Mouse (Mus musculus) fibroblast of lung, adult 2 months (primary cell): ENCODE measurements around the gene Cpne2.

ENCODE experiments used
- DNase-seq: peaks from one replicate; pipeline ENCODE4 v3.0.0-alpha.2; 2011; ENCODE audit warnings: low read depth

Cpne2 gene

GRCm38 (mm10) chr8:94532873-94533671, at the start of gene Cpne2:
Gene Cpne2, plus strand, starts transcription at chr8:94532990.
- DNase-seq: no peak

DNA sequence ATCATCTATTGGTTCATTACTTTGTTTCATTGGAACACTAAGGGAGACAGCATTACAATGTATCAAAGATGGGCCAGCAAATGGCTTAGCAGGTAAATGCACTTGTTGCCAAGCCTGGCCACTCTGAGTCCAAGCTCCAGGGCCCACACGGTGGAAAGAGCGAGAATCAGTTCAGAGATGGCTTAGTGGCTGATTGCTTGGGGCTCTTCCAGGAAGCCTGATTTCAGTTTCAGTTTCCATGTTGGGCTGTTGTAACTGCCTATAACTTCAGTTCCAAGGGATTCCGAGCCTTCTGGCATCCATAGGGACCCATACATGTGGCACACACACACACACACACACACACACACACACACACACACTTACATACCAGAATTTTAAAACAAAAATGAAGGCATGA, 47.5 kb upstream of the Cpne2 start:
- no peak for DNase-seq

- no peak for DNase-seq
These were observed 46.9 kb upstream of the Cpne2 start for GRCm38 (mm10) chr8:94485882-94486281.

DNA sequence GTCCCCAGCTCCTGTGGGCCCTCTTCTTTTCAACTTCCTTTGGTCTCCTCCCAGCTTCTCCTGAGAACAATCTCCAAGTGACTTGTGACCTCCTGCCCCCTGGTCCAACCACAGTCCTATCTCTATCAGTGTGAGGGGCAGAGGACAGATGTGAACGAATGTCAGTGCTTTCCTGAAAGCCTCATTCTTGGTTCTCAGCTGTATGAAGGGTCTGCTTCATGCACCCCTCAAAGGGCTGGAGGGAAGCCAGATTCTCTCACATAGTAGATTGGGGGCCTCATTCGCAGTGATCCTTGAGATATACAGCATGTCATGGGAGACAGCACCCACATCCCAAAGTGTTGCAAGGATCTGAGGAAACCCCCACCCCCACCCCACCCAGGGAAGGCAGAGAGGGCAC, 44.8 kb upstream of the Cpne2 start:
- DNase-seq: no peak

DNA sequence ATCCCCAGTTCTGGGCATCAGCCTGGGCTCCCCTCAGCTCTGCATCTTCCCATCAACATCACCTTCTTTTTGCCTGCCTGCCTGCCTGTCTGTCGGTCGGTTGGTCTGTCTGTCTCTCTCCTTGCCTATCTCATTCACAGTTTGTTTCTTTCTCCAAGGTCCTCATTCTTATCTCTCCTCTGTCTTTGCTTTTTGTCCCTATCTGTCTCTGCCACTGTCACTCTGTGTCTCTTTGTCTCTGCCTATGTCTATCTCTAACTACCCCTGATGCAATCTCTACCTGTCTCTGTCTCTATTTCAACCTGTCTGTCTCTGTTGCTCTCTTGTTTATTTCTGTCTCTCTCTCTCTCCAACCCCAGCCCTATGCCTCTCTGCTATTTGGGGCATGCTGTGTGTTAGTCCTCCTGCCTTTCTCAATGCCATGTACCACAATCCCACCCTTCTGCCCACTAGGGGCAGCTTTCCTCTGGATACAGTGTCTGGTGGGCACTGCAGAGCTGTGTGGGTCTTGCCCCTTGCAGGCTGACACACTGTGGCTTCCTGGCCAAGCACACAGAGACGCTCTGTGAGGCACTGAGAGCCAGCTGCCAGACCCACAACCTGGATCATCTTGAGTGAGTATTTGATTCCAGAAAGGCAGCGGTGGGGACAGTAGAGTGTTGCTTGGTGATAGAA, 42.8 kb upstream of the Cpne2 start:
- no peak for DNase-seq

DNA sequence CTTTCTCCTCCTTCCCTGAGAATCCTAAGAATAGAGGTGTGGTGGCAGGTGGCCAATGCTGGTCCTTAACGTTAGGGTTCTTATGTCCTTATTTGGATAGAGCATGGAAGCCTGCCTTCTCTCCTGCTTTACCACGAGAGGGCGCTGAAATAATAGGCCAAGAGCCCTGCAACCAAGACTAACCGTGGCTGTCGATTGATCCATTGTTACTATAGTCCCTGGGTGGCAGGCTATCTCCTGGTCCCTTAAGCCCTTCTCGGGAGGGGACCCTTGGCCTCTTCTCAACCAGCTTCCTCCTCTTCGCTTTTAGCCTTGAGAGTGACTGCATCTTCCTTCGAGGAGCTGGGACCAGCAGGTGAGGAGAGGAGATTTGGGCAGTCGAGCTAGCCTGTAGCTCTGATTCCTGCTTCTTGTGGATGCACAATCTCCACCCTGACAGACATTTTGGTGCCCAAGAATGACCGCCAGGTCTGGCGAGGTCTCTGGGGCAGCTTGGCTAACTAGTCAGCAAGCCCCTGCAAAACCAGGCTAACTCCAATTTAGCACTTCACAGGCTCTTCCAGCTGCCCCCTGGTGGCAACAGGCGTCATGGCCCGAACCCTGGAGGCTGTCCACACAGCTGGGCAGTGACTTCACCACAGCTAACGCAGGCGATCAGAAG, 40.6 kb upstream of the Cpne2 start:
- DNase-seq: peak; percentile 40

GRCm38 (mm10) chr8:94493240-94493639, 39.5 kb upstream of the Cpne2 start:
- no peak for DNase-seq

GRCm38 (mm10) chr8:94515430-94516208, 17.2 kb upstream of the Cpne2 start:
- DNase-seq: no peak

- DNase-seq: no peak
These were observed 16.6 kb upstream of the Cpne2 start for GRCm38 (mm10) chr8:94516209-94516593.

- peak; percentile 67 for DNase-seq
These were observed 16.0 kb upstream of the Cpne2 start for GRCm38 (mm10) chr8:94516766-94517165.

DNA sequence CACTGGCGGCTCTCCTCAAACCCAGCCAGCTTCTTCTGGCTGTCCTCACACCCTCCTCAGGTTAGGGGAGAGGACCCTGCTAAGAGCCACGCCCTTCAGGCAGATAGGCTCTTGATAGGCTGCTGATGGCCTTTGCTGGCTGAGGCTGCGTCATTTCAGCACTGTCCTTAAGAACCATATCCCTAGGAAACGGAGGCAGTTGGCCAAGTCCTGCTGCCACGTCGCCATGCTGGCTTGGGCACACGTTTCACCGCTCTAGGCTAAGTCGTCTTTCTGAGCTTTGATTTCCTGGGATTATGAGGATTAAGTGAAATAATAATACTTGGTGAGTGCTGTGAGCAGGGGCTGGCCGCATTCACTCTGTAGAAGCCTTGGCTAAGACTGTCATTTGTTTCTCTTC, 14.5 kb upstream of the Cpne2 start:
- DNase-seq: no peak

GRCm38 (mm10) chr8:94519021-94519420, 13.8 kb upstream of the Cpne2 start:
- no peak for DNase-seq

- DNase-seq: no peak
These were observed 11.3 kb upstream of the Cpne2 start for GRCm38 (mm10) chr8:94521481-94521880.

DNA sequence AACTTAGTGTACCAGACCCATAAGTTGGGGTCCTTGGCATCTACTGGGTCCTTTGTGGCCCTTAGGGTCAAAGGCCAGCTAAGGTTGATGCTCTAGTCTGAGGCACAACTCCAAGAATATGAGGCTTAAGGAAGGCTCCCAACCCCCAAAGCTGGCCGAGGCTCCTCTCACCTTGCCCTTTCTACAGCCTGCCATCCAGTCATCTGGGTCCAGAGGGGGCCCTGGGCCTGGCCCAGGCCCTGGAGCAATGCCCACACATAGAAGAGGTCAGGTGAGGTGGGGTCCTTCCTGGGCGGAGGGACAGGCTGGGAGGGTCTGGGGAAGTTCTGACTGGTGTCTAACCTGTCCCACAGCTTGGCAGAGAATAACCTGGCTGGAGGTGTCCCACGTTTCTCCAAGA, 10.3 kb upstream of the Cpne2 start:
- DNase-seq: no peak

- DNase-seq: no peak
These were observed 8.2 kb upstream of the Cpne2 start for GRCm38 (mm10) chr8:94524554-94524953.

DNA sequence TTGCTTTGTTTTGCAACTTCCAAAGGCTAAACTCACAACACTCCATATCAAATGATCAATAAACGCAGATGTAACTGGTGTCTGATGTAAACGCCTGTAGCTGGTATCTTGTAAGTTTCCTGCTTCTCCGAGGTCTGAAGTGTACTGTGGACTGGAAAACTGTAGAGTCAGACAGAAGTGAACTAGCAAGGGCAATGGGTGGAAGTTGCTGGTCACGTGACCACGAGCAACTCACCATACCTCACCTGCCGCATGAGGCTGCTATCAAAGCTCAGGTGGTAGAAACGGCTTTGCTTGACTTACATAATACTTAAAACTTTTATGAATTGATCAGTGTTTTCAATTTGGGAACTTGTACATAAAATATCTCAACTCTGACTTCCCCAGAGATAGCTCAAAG, 5.6 kb upstream of the Cpne2 start:
- DNase-seq: no peak

DNA sequence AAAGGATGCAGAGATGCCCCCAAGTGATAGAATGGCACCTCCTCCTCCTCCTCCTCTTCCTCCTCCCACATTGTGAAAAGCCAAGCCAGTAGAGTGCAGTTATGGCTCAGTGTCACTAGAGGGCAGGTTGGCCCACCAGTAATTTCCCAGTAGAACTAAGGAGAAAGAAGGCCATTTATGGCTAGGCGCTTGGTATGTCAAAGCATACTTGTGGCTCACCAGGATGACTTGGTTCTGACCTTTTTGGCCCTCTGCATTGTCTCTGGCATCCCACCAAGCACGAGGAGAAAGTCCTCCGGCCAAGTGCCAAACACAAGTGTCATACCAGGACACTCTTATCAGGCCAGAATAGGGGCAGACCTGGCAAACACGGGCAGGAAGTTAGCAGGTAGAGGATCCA, 4.5 kb upstream of the Cpne2 start:
- DNase-seq: peak; percentile 53

DNA sequence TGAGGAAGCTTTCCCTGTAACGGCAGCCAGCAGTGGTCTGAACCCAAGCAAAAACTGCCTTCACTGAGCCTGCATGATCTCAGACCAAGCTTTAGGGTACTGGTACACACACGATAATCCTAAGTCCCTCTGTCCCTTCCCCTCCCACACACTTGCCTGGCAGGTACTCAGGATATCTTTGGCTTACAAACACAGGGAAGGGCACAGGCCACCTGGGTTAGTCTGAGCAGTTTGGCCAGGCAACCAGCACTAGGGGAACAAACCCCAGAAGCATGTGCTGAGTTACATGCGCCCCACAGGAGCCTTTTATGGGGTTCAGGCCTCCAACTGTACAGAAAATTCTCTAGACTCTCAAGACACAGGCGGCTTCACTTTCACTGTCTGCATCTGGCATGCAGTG, 2.9 kb upstream of the Cpne2 start:
- DNase-seq: no peak

DNA sequence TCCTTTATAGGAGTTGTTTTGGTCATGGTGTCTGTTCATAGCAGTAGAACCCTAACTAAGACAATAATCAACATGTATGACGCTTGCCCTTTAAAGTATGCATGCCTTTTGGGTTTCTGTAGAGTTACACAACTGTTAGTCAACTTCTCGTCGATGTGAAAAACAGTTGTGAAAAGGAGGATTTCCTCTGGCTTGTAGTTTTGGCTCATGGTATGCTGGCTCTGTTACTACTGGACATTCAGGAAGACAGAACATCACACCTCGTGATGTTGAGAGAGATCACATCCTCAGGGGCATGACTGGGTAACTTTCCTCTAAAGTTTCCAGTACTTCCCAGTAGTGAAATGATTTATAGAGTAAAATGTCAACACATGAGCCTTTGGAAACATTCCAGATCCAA, 2.1 kb upstream of the Cpne2 start:
- no peak for DNase-seq

DNA sequence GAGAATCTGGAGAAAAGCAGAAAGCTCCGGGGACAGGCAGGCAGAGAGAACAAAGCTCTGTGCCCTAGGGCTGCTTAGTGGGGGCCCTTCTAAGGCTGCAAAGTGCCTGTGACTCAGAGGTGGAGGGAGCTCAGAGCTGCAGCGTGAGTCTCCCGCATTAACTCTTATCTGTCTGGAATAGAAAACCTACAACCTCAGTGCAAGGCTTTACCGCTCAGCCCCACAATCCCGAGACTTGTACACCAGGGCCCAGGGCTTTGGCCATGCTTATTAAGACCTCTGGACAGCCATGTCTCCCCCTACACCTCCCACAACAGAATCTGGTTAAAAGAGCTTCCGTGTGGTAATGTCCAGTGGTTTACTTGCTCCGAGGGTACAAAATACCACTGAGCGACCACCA, 790 bp upstream of the Cpne2 start:
- no peak for DNase-seq

GRCm38 (mm10) chr8:94532525-94532872, 291 bp upstream of the Cpne2 start:
- no peak for DNase-seq

DNA sequence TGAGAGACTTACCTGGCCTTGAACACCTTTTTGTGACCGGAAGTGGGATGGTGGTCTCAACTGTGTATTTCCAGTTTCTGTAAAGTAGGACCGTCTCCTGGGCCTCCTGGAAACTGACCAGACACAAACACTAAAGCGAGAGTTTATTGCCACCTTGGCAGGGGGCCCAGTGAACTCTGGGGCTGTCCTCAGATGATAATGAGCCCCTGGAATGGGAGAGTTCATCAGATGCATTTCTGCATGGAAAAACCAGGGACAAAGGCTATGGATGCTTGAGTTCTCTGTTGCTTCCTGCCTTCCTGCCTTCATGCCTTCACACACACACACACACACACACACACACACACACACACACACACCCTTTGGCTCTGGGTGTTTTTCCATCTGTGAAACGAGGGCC, 1.8 kb downstream of the Cpne2 start:
- DNase-seq: no peak

- no peak for DNase-seq
These were observed 2.8 kb downstream of the Cpne2 start for GRCm38 (mm10) chr8:94535631-94536030.
